Mouse (Mus musculus) forebrain, embryonic 16.5 days (tissue): Measurements from ENCODE around the gene Iglon5. TPM values are rescaled to one million over a fixed set of nuclear protein-coding genes. Genes with fewer than 3 reads are reported as not detected.
A peak's percentile ranks its signal among the peaks of the same experiment; 100 is the strongest.

Source experiments
- ATAC-seq: fragments of 200-750 bp; cut with Nextera tagmentation; 2 replicates; pipeline ENCODE4 v1.8.0; 2017; ENCODE audit warnings: mild to moderate bottlenecking, moderate library complexity
- H3K27ac ChIP-seq: fragments of 300-500 bp; sonication (generic); 2 replicates; pipeline ENCODE4 v1.5.1; 2014; ENCODE audit warnings: low read length, control low read depth
- H3K27me3 ChIP-seq: fragments of 300-500 bp; sonication (generic); replicated peaks from 2 replicates; pipeline ENCODE4 v1.6.1; 2014; ENCODE audit warnings: low read length; ENCODE audit not compliant: control insufficient read depth, insufficient read depth
- H3K36me3 ChIP-seq: fragments of 300-500 bp; sonication (generic); 2 replicates; pipeline ENCODE4 v1.6.1; 2014; ENCODE audit not compliant: control insufficient read depth, insufficient read depth
- H3K4me1 ChIP-seq: fragments of 300-500 bp; sonication (generic); replicated peaks from 2 replicates; pipeline ENCODE4 v1.6.1; 2014; ENCODE audit warnings: low read length; ENCODE audit not compliant: control insufficient read depth, insufficient read depth
- H3K4me2 ChIP-seq: fragments of 300-500 bp; sonication (generic); 2 replicates; pipeline ENCODE4 v1.6.1; 2014; ENCODE audit warnings: mild to moderate bottlenecking, low read length, control low read depth
- H3K4me3 ChIP-seq: fragments of 300-500 bp; sonication (generic); replicated peaks from 2 replicates; pipeline ENCODE4 v1.5.1; 2014; ENCODE audit warnings: mild to moderate bottlenecking, low read length, control low read depth
- H3K9ac ChIP-seq: fragments of 300-500 bp; sonication (generic); replicated peaks from 2 replicates; pipeline ENCODE4 v1.6.1; 2014; ENCODE audit warnings: low read depth, low read length, control low read depth
- H3K9me3 ChIP-seq: fragments of 300-500 bp; sonication (generic); 2 replicates; pipeline ENCODE4 v1.6.1; 2016; ENCODE audit warnings: low read length; ENCODE audit not compliant: control insufficient read depth
- WGBS: fragments of 180-500 bp; shearing (Covaris S2); extraction: QIAGEN DNeasy Blood & Tissue Kit; methylation state at CpG from one replicate; pipeline ENCODE4 v1.1.7; 2014; 5-methylcytosine and 5-hydroxymethylcytosine counted together
- polyA plus RNA-seq: library from polyadenylated mRNA; unstranded; fragments of >200 nt; fragmentation: Nextera tagmentation; extraction: Ambion mirVana; gene quantifications from 2 replicates; pipeline ENCODE4 v1.2.1, GENCODE M21; 2015

Iglon5 gene
- polyA plus RNA-seq, 1 experiment from 2014 or later: 4.5 TPM

DNA sequence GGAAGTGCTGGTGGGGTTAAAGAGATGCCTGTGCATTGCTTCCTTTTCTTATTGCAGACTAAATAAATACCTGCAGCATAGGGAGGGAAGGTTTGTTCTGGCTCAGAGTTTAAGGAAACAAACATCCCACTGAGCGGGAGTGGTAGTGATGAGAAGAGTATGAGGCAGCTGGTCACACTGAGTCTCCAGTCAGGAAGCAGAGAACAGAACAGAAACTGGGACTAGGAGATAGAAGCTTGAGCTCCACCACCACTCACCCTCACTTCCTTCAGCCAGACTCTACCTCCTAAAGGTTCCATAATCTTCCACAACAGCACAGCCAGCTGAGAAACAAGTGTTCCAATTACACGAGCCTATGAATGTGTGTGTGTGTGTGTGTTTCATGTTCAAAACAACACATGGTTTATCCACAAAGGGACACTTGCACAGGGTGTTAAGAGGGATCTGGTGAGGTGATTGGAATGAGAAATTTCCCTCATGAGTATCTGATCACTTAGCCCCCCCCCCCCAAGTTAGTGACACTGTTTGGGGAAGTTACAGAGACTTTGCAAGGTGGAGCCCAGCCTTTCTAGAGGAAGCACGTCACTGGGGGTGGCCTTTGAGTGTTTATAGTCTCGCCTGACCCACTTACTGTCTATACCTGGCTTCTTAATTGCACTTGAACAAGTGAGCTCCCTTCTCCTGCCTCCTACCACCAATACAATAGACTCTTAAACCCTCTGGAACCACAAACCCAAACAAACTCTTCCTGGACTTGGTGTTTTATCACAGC lies 22.0 kb upstream of the Iglon5 start:
- no peak overlapping the region for H3K27ac ChIP-seq
- no peaks in the 10 kb centered on the region for H3K9me3 ChIP-seq
- no peak overlapping the region for H3K4me2 ChIP-seq
- H3K27me3 ChIP-seq: no peaks in the 10 kb centered on the region
- 56% methylated on average over 4 of the region's 4 CpGs for WGBS
- no peak overlapping the region for H3K9ac ChIP-seq
- H3K36me3 ChIP-seq: no peaks in the 10 kb centered on the region
- no peak for ATAC-seq
- H3K4me3 ChIP-seq: no peak overlapping the region
- no peaks in the 10 kb centered on the region for H3K4me1 ChIP-seq

DNA sequence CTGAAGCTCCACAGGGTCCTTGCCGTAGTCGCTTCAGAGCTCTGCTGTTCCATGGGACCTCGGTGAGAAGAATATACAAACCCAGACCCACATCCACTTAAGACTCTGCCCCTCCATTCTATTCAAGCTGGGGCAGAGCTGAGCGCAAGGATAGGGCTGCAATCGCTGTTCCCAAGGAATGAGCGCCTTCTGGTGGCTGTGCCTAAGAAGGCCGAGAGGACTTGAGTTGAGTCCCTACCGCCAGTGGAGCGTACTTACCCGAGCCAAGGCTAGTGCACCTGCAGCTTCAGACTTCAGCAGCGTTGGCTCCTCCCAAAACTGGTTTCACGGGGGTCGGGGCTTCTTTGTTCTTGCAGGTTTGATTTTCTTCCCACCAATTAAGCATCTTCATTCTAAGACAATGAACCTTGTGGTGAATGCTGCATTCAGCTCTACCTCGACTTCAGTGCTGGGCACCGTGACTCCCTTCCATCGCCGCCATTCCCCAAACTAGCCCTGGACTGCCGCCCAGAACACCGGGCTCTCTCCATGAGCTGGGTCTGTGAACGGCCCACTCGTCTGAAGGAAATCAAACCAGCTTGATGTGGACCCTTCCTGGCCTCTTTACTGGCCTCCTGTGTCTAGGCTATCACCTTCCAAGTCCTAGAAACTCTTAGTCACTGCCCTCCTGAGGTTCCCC lies 5.6 kb upstream of the Iglon5 start:
- Histone ChIP-seq H3K36me3 (no peaks in the 10 kb centered on the region), H3K4me2 (peak overlapping the region; percentile 34), H3K9me3 (no peaks in the 10 kb centered on the region), H3K4me1 (no peaks in the 10 kb centered on the region; the same call in 1 of the 2 replicates), H3K9ac (no peak overlapping the region), H3K27ac (no peak overlapping the region), H3K4me3 (no peak overlapping the region), H3K27me3 (0 out of 2 replicates have a peak, but pooled peaks cover 3% of the 10 kb centered on the region)
- 8% methylated on average over 21 of the region's 21 CpGs for WGBS
- ATAC-seq: peak; percentile 69

DNA sequence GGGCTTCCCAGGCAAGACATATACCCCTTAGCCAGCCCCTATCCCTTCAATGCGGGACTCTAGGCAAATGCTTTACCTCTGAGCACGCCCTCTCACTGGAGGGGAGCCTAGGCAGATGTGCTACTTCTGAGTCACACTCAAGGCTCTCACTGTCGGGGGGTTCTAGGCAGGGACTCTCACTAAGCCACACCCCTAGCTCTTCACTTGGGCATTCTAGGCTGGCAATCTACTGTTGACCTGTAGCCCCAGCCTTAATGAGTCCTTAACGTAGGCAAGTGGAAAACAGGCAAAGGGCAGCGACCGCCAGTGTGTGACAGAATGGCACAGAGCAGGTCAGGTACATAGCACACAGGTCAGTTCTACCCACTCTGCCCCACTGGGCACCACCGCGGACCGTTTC lies 986 bp upstream of the Iglon5 start:
- no peak overlapping the region for H3K27ac ChIP-seq

DNA sequence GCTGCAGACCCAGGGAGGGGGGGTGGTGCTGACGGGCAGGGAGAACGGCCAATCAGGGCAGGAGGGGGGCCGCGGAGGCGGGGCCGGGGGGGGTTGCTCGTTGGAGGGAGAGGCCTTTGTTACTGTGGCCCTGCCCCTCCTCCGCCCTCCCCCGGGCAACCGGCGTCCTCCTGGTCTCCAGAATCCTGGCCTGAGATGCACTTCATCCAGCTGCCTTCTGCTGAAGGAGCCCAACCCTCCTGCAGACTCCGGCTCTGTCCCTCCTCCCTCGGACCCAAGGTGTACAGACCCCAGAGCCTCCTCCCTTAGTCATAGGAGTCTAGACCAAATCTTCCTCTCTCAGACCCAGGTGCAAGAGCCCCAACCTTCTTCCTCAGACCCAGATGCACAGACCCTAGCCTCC lies 308 bp upstream of the Iglon5 start:
- WGBS: 0% methylated on average over 8 of the region's 13 CpGs
- ATAC-seq: peak; percentile 87

More for the DNA sequence above, 986 bp upstream of the Iglon5 start:
- Histone ChIP-seq H3K36me3 (no peaks in the 10 kb centered on the region), H3K9me3 (no peaks in the 10 kb centered on the region), H3K4me2 (peak overlapping the region; percentile 77; the same call in 1 of the 2 replicates), H3K4me3 (no peak overlapping the region), H3K4me1 (peaks cover 16% of the 10 kb centered on the region), H3K9ac (no peak overlapping the region), H3K27me3 (0 out of 2 replicates have a peak, but pooled peaks cover 3% of the 10 kb centered on the region)
- peak; percentile 8; the same call in 1 of the 2 replicates for ATAC-seq
- WGBS: 77% methylated on average over 9 of the region's 9 CpGs

DNA sequence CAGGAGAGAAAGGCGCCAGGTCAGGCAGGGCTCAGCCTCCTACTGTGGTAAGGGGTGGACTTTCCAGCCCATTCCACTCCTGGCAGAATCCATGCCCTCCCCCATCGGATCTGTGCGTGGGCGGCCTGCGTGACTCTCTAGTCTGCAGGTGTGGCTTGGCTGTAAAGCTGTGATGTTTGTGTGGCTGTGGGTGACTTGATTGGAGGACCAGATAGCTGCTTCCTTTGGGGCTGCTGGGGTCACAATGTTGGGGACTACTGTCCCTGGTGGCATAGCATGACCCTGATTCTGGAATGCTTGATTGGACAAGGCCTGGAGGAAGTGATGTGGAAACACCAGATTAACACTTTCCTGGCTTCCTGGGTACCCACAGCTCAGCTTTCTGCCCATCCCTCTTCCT lies 1.2 kb downstream of the Iglon5 start:
- no peak overlapping the region for H3K9ac ChIP-seq
- H3K27ac ChIP-seq: no peak overlapping the region
- no peaks in the 10 kb centered on the region for H3K9me3 ChIP-seq
- no peak for ATAC-seq
- H3K4me2 ChIP-seq: peak overlapping the region; percentile 77
- 39% methylated on average over 5 of the region's 5 CpGs for WGBS
- H3K36me3 ChIP-seq: no peaks in the 10 kb centered on the region
- peak overlapping the region; percentile 62; the same call in 1 of the 2 replicates for H3K4me3 ChIP-seq
- H3K4me1 ChIP-seq: peaks cover 16% of the 10 kb centered on the region
- no peaks in the 10 kb centered on the region for H3K27me3 ChIP-seq

More for the DNA sequence above, 308 bp upstream of the Iglon5 start:
- H3K36me3 ChIP-seq: no peaks in the 10 kb centered on the region
- peak overlapping the region; percentile 93 for H3K9ac ChIP-seq
- peak overlapping the region; percentile 79 for H3K27ac ChIP-seq
- H3K27me3 ChIP-seq: no peaks in the 10 kb centered on the region
- peak overlapping the region; percentile 62 for H3K4me3 ChIP-seq
- no peaks in the 10 kb centered on the region for H3K9me3 ChIP-seq
- peaks cover 16% of the 10 kb centered on the region for H3K4me1 ChIP-seq
- peak overlapping the region; percentile 77 for H3K4me2 ChIP-seq

DNA sequence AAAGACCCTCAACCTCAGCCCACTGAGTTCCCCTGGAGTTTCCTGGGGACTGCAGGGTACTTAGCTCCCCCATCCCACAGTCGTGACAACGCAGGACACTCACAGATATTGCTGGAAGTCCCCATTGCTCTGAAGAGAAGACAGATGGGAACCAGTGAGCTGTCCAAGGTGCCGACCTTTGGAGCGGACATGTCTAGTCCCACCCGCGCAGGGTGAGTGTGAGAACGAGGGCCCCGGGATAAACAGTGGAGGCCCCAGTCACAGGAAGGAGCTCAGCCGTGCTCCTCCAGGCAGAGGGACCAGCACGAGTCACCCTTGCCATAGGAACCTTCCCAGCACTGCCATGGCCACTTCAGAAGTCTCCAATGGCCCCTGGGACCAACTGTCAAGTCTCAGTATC lies 6.6 kb downstream of the Iglon5 start:
- no peak overlapping the region for H3K9ac ChIP-seq
- H3K27ac ChIP-seq: no peak overlapping the region

DNA sequence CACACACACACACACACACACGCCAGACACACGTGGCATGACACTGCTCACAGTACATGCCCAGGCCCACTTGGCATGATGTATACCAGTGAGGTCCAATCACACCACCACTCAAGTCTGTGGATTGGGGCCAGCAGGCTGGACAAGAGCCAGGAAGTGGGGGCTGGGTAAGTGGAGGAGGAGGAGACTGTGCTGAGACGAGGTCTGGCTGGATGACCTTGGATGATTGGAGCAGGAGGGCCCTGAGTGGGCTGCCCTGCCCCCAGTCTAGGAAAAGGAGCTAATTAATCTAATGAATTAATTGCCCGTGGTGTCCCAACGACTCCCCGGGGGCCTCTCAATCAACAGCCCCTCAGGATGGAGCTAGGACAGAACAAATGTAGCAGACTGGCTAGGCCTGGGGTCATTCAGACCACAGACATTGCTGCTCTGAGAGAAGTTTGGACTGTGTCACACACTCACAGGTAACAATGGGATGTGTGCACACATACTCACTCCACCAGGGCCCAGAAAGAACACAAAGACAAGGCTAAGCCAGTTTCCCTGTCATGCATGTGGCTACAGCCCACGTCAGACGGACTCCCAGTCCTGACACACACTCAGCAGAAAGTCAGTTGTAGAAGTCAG lies 7.7 kb downstream of the Iglon5 start:
- WGBS: 20% methylated on average over 8 of the region's 8 CpGs
- no peaks in the 10 kb centered on the region for H3K27me3 ChIP-seq
- peaks cover 2% of the 10 kb centered on the region; the same call in 1 of the 2 replicates for H3K36me3 ChIP-seq
- no peak overlapping the region for H3K4me2 ChIP-seq
- H3K27ac ChIP-seq: no peak overlapping the region
- no peak overlapping the region for H3K9ac ChIP-seq
- H3K9me3 ChIP-seq: no peaks in the 10 kb centered on the region
- H3K4me1 ChIP-seq: peaks cover 8% of the 10 kb centered on the region
- peak; percentile 49 for ATAC-seq
- H3K4me3 ChIP-seq: no peak overlapping the region

More for the DNA sequence above, 6.6 kb downstream of the Iglon5 start:
- WGBS: 18% methylated on average over 10 of the region's 10 CpGs
- ATAC-seq: no peak
- Histone ChIP-seq H3K9me3 (no peaks in the 10 kb centered on the region), H3K36me3 (peaks cover 2% of the 10 kb centered on the region; the same call in 1 of the 2 replicates), H3K27me3 (no peaks in the 10 kb centered on the region), H3K4me3 (no peak overlapping the region), H3K4me1 (peaks cover 11% of the 10 kb centered on the region), H3K4me2 (no peak overlapping the region)

DNA sequence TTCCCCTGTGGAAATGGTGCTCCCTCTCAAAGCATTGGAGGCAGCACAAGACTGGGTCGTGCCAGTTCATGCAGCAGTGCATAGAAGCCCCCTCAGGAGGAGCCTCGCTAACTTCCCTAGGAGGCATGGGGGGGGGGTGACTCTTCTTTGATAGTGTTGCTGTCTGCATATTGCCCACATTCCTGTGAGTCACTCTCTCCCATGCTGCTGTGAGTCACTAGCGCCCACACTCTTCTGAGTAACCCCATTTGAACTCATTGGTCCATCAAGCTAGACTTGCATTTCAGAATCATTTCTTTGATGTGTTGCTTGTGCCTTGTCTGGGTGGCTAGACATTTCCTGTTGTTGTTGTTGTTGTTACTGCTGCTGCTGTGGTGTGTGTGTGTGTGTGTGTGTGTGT lies 8.7 kb downstream of the Iglon5 start:
- no peaks in the 10 kb centered on the region for H3K9me3 ChIP-seq
- ATAC-seq: no peak
- H3K9ac ChIP-seq: no peak overlapping the region
- WGBS: 58% methylated on average over 3 of the region's 3 CpGs
- H3K4me2 ChIP-seq: no peak overlapping the region
- no peak overlapping the region for H3K4me3 ChIP-seq
- no peak overlapping the region for H3K27ac ChIP-seq
- no peaks in the 10 kb centered on the region for H3K27me3 ChIP-seq
- peaks cover 2% of the 10 kb centered on the region; the same call in 1 of the 2 replicates for H3K36me3 ChIP-seq
- peaks cover 8% of the 10 kb centered on the region for H3K4me1 ChIP-seq

DNA sequence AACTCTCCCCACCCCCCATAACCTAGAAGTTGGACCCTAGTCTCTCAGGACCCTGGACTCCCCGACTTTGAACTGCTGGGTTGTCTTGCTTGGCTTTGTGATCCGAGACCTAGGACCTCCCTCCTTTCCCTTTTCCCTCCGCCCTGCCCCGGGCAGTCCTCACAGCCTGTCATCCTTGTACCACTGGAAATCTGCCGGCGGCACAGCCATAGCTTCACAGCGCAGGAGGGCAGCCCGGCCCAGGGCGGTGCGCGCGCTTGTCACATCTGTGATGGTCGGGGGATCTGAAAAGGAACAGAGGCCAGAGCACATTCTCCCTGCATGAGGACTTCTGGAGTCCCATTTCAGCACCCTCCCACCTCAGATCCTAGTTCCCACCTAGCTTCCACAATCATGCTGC lies 13.5 kb downstream of the Iglon5 start:
- no peak overlapping the region for H3K4me3 ChIP-seq
- no peak for ATAC-seq
- H3K36me3 ChIP-seq: peaks cover 5% of the 10 kb centered on the region; the same call in 1 of the 2 replicates
- H3K9me3 ChIP-seq: no peaks in the 10 kb centered on the region
- no peak overlapping the region for H3K4me2 ChIP-seq
- no peaks in the 10 kb centered on the region for H3K27me3 ChIP-seq
- H3K27ac ChIP-seq: no peak overlapping the region
- WGBS: 20% methylated on average over 13 of the region's 13 CpGs
- no peak overlapping the region for H3K9ac ChIP-seq
- no peaks in the 10 kb centered on the region; the same call in 1 of the 2 replicates for H3K4me1 ChIP-seq
